Mouse (Mus musculus): Measurements from ENCODE around the gene Ifi27l2a.
"Not testable (repeated sequence)": the region's sequence is repeated elsewhere in the genome, so short reads cannot be mapped to it uniquely, and the experiment has no call there.

DNA sequence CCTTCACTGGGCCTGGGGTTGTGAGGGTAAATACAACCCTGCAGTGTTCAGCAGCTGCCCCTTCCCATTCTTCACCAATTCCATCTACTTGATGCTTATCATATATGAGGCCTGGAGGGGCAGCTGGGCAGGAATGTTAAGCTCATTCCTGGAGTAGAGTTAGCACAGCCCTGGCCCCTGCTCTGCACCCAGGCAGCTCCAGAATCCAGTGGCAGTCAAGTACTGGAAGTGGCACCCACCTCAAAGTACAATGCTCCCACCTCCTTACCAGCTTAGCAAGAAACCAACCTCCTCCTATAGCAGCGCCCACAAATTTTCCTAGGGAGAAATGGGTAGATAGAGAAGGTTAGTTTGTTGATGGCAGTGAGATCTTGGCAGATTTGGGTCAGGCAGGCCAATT is 13.2 kb upstream of the Ifi27l2a start:
- TF ChIP-seq CTCF (conservative IDR thresholded peaks at IDR 0.05 in 1 of 2, IDR thresholded peaks at IDR 0.05 in 1 of 2; ENCODE audit: low read depth in 2 of 2, low read length in 2 of 2); TCF12 (IDR thresholded peaks at IDR 0.05; ENCODE audit: low read depth, low read length); ZMIZ1 (IDR thresholded peaks at IDR 0.05; ENCODE audit: low read depth, low read length); MEF2A (IDR thresholded peaks at IDR 0.05; ENCODE audit: borderline replicate concordance, low read depth, low read length); JUN (IDR thresholded peaks at IDR 0.05; ENCODE audit: insufficient read depth, low read depth, low read length); PAX5 (IDR thresholded peaks at IDR 0.05; ENCODE audit: low read length); POLR2A (IDR thresholded peaks at IDR 0.05; ENCODE audit: low read depth, low read length); GABPA (IDR thresholded peaks at IDR 0.05; ENCODE audit: insufficient replicate concordance, low read depth, low read length); NRF1 (IDR thresholded peaks at IDR 0.05; ENCODE audit: low read depth, low read length); UBTF (IDR thresholded peaks at IDR 0.05; ENCODE audit: low read depth, low read length); SMC3 (IDR thresholded peaks at IDR 0.05; ENCODE audit: low read depth, low read length); JUND (conservative IDR thresholded peaks at IDR 0.05; ENCODE audit: low read depth, low read length); EP300 (IDR thresholded peaks at IDR 0.05; ENCODE audit: low read length); ZC3H11A (IDR thresholded peaks at IDR 0.05; ENCODE audit: low read depth, low read length): not testable (repeated sequence)
